Mouse (Mus musculus): ENCODE measurements around the gene Gm45521. TPM values are rescaled to one million over a fixed set of nuclear protein-coding genes. Genes with fewer than 3 reads are reported as not detected.

Gene Gm45521
- polyA plus RNA-seq, 2 experiments = not detected

DNA sequence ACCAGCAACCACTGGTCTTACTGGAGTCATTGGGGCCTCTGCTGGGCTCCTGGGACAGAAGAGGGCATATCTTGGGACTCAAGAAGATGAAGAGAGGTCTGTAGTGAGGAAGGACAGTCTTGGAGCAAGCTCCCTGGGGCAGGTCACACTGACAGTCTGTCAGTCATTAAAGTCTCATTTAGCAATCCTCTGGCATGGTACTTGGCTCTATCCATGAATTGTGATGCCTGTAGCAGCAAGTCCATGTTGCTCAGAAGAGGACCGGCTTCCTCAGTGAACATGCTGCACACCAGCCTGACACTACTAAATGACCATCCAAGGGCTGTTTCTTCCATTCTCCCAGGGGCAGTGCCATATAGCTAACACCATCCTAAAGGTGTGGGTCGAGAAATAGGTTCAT, 5.5 kb downstream of the Gm45521 start:
- WGBS = 69% methylated on average over 2 of the region's 2 CpGs
- ATAC-seq (ENCODE audit: low FRiP score, low read depth) (no peak), DNase-seq (ENCODE audit: low spot score) (no peak)
- Histone ChIP-seq H3K4me2 (replicated peaks; ENCODE audit: low read depth, low read length, severe bottlenecking) (no peak overlapping the region), H3K4me1 (ENCODE audit: control insufficient read depth, insufficient read depth, low read length) (no peaks in the 10 kb centered on the region), H3K27me3 (ENCODE audit: control insufficient read depth, insufficient read depth, low read length) (no peaks in the 10 kb centered on the region), H3K9me3 (ENCODE audit: control insufficient read depth, low read length) (no peaks in the 10 kb centered on the region), H3K4me3 (replicated peaks; ENCODE audit: low read length) (no peak overlapping the region), H3K36me3 (ENCODE audit: control insufficient read depth, insufficient read depth, low read length) (no peaks in the 10 kb centered on the region), H3K9ac (ENCODE audit: low read depth, low read length, severe bottlenecking) (no peak overlapping the region), H3K27ac (replicated peaks; ENCODE audit: low read depth, low read length) (no peak overlapping the region)
- TF ChIP-seq POLR2A (IDR thresholded peaks at IDR 0.05; ENCODE audit: borderline replicate concordance, extremely low read depth, insufficient read depth, insufficient read length) = no peak

- ATAC-seq (ENCODE audit: low FRiP score, low read depth) (no peak), DNase-seq (ENCODE audit: low spot score) (no peak)
- Histone ChIP-seq H3K4me1 (ENCODE audit: control insufficient read depth, insufficient read depth, low read length) (no peaks in the 10 kb centered on the region), H3K27me3 (ENCODE audit: control insufficient read depth, insufficient read depth, low read length) (no peaks in the 10 kb centered on the region), H3K9me3 (ENCODE audit: control insufficient read depth, low read length) (no peaks in the 10 kb centered on the region), H3K4me3 (replicated peaks; ENCODE audit: low read length) (no peak overlapping the region), H3K36me3 (ENCODE audit: control insufficient read depth, insufficient read depth, low read length) (no peaks in the 10 kb centered on the region), H3K4me2 (replicated peaks; ENCODE audit: low read depth, low read length, severe bottlenecking) (no peak overlapping the region), H3K27ac (replicated peaks; ENCODE audit: low read depth, low read length) (no peak overlapping the region), H3K9ac (ENCODE audit: low read depth, low read length, severe bottlenecking) (no peak overlapping the region)
- no peak for TF ChIP-seq POLR2A (IDR thresholded peaks at IDR 0.05; ENCODE audit: borderline replicate concordance, extremely low read depth, insufficient read depth, insufficient read length)
- 56% methylated on average over 7 of the region's 7 CpGs for WGBS
Measured at GRCm38 (mm10) chr14:7963160-7963559, 6.1 kb downstream of the Gm45521 start.

GRCm38 (mm10) chr14:7964219-7964889, 7.3 kb downstream of the Gm45521 start:
- H3K4me1 ChIP-seq (ENCODE audit: control insufficient read depth, insufficient read depth, low read length) = no peaks in the 10 kb centered on the region
- peak; percentile 84 for DNase-seq (ENCODE audit: low spot score)
- no peak overlapping the region for H3K27ac ChIP-seq (replicated peaks; ENCODE audit: low read depth, low read length)
- TF ChIP-seq POLR2A (IDR thresholded peaks at IDR 0.05; ENCODE audit: borderline replicate concordance, extremely low read depth, insufficient read depth, insufficient read length) = no peak
- 52% methylated on average over 11 of the region's 11 CpGs for WGBS
- no peaks in the 10 kb centered on the region for H3K36me3 ChIP-seq (ENCODE audit: control insufficient read depth, insufficient read depth, low read length)
- ATAC-seq (ENCODE audit: low FRiP score, low read depth) = peak; percentile 74; the same call in 1 of the 2 replicates
- H3K27me3 ChIP-seq (ENCODE audit: control insufficient read depth, insufficient read depth, low read length) = no peaks in the 10 kb centered on the region
- H3K4me3 ChIP-seq (replicated peaks; ENCODE audit: low read length) = no peak overlapping the region
- no peak overlapping the region for H3K9ac ChIP-seq (ENCODE audit: low read depth, low read length, severe bottlenecking)
- H3K4me2 ChIP-seq (replicated peaks; ENCODE audit: low read depth, low read length, severe bottlenecking) = no peak overlapping the region
- no peaks in the 10 kb centered on the region for H3K9me3 ChIP-seq (ENCODE audit: control insufficient read depth, low read length)

GRCm38 (mm10) chr14:7971889-7972493, 14.9 kb downstream of the Gm45521 start:
- H3K4me3 ChIP-seq (replicated peaks; ENCODE audit: low read length) = no peak overlapping the region
- DNase-seq (ENCODE audit: low spot score) = no peak
- 63% methylated on average over 10 of the region's 10 CpGs for WGBS
- no peaks in the 10 kb centered on the region for H3K27me3 ChIP-seq (ENCODE audit: control insufficient read depth, insufficient read depth, low read length)
- no peak overlapping the region for H3K9ac ChIP-seq (ENCODE audit: low read depth, low read length, severe bottlenecking)
- no peaks in the 10 kb centered on the region for H3K9me3 ChIP-seq (ENCODE audit: control insufficient read depth, low read length)
- ATAC-seq (ENCODE audit: low FRiP score, low read depth) = no peak
- H3K27ac ChIP-seq (replicated peaks; ENCODE audit: low read depth, low read length) = no peak overlapping the region
- H3K4me1 ChIP-seq (ENCODE audit: control insufficient read depth, insufficient read depth, low read length) = no peaks in the 10 kb centered on the region
- H3K4me2 ChIP-seq (replicated peaks; ENCODE audit: low read depth, low read length, severe bottlenecking) = no peak overlapping the region
- TF ChIP-seq POLR2A (IDR thresholded peaks at IDR 0.05; ENCODE audit: borderline replicate concordance, extremely low read depth, insufficient read depth, insufficient read length) = no peak
- H3K36me3 ChIP-seq (ENCODE audit: control insufficient read depth, insufficient read depth, low read length) = no peaks in the 10 kb centered on the region

GRCm38 (mm10) chr14:7974643-7975042, 17.6 kb downstream of the Gm45521 start:
- DNase-seq (ENCODE audit: low spot score) (no peak), ATAC-seq (ENCODE audit: low FRiP score, low read depth) (no peak)
- 77% methylated on average over 1 of the region's 1 CpGs for WGBS
- no peaks in the 10 kb centered on the region for H3K27me3 ChIP-seq (ENCODE audit: control insufficient read depth, insufficient read depth, low read length)
- no peak overlapping the region for H3K4me2 ChIP-seq (replicated peaks; ENCODE audit: low read depth, low read length, severe bottlenecking)
- H3K4me1 ChIP-seq (ENCODE audit: control insufficient read depth, insufficient read depth, low read length) = no peaks in the 10 kb centered on the region
- no peak overlapping the region for H3K27ac ChIP-seq (replicated peaks; ENCODE audit: low read depth, low read length)
- no peaks in the 10 kb centered on the region for H3K36me3 ChIP-seq (ENCODE audit: control insufficient read depth, insufficient read depth, low read length)
- no peaks in the 10 kb centered on the region for H3K9me3 ChIP-seq (ENCODE audit: control insufficient read depth, low read length)
- no peak for TF ChIP-seq POLR2A (IDR thresholded peaks at IDR 0.05; ENCODE audit: borderline replicate concordance, extremely low read depth, insufficient read depth, insufficient read length)
- no peak overlapping the region for H3K9ac ChIP-seq (ENCODE audit: low read depth, low read length, severe bottlenecking)
- no peak overlapping the region for H3K4me3 ChIP-seq (replicated peaks; ENCODE audit: low read length)
